Mouse (Mus musculus): Measurements from ENCODE around the gene Gys2.
"Not testable (repeated sequence)": the region's sequence is repeated elsewhere in the genome, so short reads cannot be mapped to it uniquely, and the experiment has no call there.

The Gys2 gene

DNA sequence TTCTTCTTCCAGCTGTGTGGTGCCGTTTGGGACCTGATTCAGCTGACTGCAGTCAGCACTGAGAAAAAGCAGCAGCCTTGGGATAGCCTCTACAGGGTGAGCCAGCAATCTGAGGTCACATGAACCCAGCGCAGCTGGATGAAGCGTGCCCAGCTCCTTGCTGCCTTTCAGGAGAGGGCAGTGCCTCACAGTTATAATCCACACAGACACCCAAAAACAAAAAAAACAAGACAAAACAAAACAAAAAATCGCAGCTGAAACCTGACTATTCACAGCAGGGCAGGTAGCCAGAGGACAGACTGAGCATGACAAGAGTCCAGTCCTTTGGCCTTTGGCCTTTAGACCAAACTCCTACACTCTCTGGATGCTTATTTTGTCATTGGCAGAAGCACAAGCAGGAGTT is at the start of gene Gys2:
Gene Gys2 (minus strand): TSS at position 309 of the 403 bp plus-strand sequence.
- no peak for DNase-seq

- DNase-seq: no peak
Observed at GRCm38 (mm10) chr6:142521591-142522110, 48.7 kb upstream of the Gys2 start.

DNA sequence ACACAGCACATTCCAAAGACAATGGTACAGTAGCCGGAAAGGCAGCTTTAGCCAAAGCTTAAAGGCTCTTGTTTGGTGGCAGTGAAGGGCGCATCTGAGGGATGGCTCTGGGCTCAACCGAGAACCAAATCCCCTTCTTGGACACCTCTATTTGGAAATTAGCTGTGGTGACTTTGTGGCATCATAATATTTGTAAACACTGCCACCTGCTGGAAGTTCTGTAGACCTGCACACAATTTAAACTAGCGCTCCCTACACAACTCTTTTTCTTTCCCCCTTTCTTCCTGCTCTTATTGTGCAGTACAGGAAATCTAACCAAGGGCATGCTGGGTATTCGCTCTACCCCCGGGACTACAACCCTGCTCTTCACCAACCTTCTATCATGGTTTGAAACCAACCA is 46.2 kb upstream of the Gys2 start:
- DNase-seq: peak; percentile 48

DNA sequence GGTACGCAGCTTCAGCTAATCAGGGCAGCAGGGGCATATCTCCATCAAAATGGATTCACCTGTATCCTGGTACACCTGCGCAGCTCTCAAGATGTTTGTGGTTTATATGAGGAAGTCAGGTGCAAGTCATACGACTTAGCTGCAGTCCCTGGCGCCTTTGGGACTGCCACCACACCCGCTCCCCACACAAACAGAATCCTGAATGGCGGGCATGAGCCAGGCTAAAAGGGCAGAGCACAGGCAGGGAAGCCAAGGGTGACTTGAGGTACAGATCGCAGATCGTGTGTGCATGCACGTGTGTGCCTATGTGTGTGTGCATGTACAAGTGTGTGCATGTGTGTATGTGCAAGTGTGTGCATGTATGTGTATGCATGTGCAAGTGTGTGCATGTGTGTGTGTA is 42.5 kb upstream of the Gys2 start:
- not testable (repeated sequence) for DNase-seq

- peak; percentile 77 for DNase-seq
Observed at GRCm38 (mm10) chr6:142514912-142515311, 42.0 kb upstream of the Gys2 start.

DNA sequence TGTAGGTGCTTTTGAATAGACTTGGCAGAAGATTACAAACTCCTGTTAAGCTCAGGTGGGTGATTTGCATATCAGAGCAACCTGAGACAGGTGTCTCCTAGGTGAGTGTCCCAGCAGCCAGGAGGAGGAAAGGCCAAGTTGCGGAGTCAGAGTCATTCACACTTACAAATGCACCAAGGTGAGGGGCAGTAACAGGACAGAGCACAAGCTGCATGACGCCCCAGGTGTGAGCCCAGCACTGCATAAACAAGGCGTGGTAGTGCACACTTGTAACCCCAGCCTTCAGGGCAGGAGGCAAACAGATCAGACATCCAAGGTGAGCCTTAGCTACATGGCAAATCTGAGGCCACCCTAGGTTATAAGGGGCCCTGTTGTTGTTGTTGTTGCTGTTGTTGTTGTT is 40.0 kb upstream of the Gys2 start:
- no peak for DNase-seq

DNA sequence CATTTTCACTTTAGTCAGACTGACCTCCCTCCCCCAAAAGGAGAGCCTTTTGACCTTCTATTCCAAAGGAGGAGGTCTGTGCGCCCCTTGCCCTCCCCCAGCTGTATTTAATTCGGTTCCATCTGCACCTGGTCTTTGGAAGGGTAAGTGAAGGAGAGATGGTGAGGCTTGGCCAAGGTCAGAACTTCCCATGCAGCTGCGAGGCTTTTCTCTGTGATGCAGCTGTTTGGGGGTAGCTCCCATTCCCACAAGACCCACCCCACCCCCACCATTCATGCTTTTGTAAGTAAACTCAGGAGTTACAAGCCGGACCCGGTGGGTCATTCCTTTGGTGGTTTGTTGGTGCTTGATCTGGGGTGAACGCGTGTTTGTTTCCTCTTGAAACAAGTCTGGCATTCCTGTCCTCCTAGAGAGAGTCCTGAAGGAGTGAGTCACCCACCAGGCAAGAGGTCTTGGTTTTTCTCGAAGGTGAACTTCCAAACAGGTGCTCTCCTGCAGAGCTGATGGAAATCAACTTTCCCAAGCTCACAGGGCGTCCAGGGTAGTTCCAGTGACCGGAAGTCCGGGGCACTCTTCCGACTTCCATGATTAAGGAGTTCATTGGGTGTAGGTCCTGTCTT is 38.7 kb upstream of the Gys2 start:
- peak; percentile 48 for DNase-seq

DNA sequence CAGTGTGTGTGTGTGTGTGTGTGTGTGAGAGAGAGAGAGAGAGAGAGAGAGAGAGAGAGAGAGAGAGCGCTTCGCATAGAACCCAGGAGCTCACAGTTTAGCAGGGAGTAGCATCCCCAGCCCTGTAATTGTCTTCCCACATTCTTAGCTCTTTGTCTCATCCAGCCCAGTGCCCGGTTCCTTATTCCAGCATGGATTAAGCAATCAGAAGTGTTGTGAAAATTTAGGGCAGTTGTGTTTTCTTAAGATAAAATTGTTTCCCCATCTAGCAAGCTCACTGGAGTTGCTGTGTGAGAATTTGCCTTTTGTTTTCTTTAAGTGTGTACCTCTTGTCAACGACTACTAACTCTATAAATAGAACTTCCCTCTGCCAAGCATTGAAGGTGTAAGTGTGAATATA is 35.8 kb upstream of the Gys2 start:
- no peak for DNase-seq

GRCm38 (mm10) chr6:142507785-142508162 is 34.9 kb upstream of the Gys2 start, which contains the start of gene Ldhb:
Gene Ldhb, minus strand, starts transcription at chr6:142507957.
- DNase-seq: peak; percentile 91

GRCm38 (mm10) chr6:142507033-142507784 is 34.3 kb upstream of the Gys2 start:
- peak; percentile 68 for DNase-seq

DNA sequence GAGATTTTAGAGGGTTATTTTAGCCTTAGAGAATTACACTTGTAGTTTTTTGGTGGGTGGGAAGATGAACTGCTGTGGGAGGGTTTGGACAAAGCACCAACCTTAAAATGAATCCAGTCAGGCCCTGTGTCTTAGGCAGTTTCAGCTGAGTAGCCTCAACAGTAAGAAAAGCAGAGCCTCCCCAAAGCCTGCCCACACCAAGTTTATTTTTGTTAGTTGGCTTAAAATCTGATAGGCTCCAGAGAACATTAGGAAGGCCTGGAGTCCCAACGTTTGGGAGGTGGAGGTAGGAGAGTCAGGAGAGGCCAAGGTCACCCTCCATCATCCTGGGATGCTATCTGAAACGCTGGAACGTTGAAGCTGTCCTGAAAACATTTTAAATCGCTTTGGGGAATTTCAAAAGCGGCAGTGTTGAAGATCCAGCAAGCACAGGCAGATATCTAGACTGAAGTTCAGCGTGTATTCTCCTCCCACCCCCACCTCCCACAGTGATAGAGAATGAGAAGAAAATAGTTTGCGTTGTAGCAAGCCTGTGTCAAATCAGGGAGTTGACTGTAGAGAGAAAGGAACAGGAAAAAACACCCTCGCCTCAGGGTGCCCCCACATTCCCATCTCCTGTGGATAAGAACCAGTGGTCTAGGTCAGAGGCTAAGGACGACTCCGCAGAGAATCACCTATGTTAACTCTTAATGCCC is 33.6 kb upstream of the Gys2 start:
- no peak for DNase-seq

- DNase-seq: no peak
Observed at GRCm38 (mm10) chr6:142503601-142504000, 30.7 kb upstream of the Gys2 start.

DNA sequence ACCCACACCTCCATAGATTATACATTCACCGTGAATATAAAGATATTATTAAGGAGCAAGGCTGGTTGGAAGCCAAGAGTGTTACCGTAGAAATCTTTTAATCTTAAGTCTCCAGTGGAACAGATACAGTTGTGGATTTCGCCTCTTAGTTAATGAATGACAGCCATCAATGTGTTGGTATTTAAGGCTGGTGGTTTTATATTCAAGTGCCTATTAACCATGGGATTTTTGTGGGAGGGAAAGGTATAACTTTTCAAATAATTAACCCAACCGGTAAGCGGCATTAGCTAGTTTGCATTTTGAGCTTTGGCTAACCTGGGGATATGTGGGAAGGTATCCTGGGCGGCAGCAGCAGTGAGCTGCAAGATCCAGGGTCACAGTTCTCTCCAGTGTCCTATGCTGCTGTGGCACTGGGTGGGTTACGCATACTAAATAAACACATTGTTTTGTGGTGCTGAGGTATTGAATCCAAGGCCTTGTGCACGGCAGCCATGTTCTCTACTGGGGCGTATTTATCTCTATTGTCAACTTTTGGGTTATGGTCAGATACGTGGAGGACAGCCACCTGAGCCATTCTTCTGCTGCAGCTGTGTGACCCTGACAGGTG is 29.7 kb upstream of the Gys2 start:
- DNase-seq: no peak

- DNase-seq: peak; percentile 70
Observed at GRCm38 (mm10) chr6:142490114-142490513, 17.2 kb upstream of the Gys2 start.

DNA sequence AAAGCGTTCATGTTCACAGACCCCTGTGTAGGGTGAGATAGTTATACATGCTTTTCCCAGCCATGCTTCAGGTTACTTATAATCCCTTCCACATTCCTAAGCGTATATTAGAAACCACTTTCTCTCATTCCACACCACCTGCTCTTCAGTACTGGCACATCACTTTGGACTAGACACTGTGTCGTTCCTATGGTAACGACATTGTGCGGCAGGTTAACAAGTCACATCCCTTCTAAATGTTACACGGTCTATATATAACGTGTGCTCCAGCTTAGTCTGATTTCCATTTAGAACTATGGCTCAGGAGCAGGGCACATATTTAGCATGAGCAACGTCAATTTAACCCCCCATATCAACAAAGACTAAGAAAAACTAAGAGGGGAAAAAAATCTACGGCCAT is 14.7 kb upstream of the Gys2 start:
- DNase-seq: no peak

- no peak for DNase-seq
Observed at GRCm38 (mm10) chr6:142485478-142486123, 12.7 kb upstream of the Gys2 start.

DNA sequence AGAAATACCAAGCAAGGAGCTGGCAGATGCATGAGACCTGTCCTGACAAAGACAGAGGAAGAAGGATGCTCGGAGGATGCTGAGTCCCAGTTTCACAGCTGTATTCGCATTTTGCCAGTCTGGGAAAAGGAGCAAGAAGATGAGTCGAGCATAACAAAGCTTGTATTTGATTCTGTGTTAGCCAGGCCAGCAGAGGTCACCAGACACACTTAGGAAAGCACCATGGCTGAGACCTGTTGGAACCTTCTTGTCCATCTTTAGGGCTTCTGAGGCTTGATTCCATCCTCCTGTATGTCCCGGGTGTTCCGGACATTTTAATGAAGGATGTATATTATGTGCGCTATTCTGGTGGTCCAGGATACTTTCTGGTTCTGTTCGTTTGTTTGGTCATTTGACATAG is 4.3 kb upstream of the Gys2 start:
- DNase-seq: peak; percentile 43

DNA sequence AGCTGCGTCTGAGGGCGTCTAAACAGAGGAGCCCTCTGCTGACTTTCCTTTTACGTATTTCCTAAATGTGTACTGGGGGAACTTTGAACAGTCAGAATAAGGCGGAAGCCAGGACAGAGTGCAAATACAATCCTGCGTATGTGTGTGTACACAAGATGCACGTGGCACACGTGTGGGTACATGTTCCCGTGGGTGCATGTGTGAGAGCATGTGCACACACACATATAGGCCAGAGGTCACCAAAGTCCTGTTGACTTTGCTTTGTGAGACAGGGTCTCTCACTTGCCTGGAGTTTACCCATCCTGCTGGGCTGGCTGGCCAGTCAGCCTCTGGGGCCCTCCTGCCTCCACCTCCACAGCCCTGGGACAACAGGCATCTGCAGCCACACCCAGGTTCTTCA is 1.8 kb downstream of the Gys2 start:
- no peak for DNase-seq

DNA sequence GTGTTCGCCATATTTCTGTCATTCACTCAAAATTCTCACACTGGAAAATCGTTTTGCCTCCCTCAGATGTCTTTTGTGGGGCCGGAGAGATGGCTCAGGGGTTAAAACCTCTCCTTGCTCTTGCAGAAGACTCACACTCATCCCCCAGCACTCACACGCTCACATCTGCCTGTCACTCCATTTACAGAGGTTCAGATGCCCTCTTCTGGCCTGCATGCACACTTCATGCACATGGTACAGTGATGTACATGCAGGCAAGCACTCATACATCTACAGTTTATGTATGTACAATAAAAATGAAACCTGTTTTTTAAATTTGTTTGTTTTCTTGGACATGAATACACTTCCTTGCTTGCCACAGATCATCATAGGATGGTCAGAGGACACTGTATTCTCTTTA is 3.3 kb downstream of the Gys2 start:
- DNase-seq: peak; percentile 62

- no peak for DNase-seq
Observed at GRCm38 (mm10) chr6:142462194-142462593, 10.7 kb downstream of the Gys2 start.

DNA sequence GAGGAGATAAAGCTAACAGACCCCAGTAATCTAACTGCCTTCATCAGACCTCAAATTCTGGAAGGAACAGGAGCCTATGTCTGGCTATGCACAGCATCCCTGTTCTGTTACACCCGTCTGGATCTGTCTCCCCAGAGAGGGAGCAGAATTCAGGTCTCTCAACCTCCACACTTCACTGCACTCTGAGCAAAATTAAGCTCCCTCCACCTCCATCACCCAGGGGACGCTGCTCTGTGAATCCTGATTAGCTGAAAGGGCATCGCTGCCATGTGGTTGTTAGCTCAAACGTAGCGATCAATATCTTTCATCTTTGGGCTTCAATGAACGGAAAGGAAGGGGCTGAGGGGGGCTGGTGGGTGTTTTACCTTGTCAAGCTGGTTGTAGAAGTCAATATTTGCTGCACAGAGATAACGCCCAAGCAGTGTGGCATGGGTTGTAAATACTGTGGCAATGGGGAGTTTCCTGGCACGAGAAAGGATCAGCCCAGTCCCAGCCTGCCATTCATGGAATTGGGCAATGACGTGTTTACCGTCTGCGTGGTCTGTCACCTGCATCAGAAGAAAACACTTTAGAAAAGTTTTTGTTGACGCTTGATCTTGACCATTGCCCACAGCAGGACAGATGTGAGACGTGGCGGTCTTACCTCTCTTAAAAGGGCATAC is 13.8 kb downstream of the Gys2 start:
- no peak for DNase-seq

DNA sequence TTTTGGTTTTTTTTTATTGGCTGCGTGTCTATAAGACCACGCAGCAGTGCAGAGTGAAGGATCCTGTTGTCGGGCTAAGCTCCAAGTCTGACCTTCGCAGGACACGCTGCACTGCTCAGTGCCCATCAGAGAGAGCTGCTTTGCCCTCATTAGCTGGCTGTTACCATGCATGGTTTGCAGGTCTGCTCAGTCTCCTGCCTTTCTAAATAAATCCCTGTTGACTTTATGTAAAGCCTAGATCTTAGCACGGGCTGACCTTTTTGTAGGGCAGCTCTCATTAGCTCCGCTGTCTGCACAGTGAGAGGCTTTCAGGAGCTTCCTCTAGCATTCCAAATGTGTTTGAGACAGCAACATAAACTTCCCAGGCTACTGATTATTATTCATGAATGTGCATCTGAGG is 14.9 kb downstream of the Gys2 start:
- DNase-seq: no peak

Data from thymus, postnatal 14 days (tissue).